Mouse (Mus musculus): ENCODE measurements around the gene Tspan17.
A peak's percentile ranks its signal among the peaks of the same experiment; 100 is the strongest.

The Tspan17 gene

GRCm38 (mm10) chr13:54788740-54789560 is at the start of gene Tspan17:
TSS of gene Tspan17 (plus strand) at chr13:54789377.
- peak; percentile 97 for DNase-seq

DNA sequence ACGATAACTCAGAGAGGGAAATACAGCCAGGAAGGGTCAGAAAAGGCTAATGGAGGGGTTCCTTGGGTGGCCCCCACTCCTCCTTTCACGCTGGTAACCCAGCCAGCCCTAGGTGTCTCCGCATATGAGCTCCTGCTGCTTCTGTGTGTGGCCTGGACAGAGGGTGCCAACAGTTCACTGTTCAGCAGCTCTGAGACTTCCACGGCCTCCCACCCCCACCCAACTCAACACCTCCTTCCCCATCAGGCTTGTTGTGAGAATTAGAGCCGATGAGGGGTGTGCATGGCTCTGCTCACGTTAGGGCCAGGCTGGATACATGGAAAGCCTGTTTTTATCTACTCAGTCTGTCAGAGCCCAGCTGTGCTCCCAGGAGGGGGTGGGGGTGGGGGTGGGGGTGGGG is 43.1 kb upstream of the Tspan17 start:
- DNase-seq: no peak

GRCm38 (mm10) chr13:54746896-54747295 is 42.3 kb upstream of the Tspan17 start:
- no peak for DNase-seq

- no peak for DNase-seq
Observed at GRCm38 (mm10) chr13:54748190-54748589, 41.0 kb upstream of the Tspan17 start.

DNA sequence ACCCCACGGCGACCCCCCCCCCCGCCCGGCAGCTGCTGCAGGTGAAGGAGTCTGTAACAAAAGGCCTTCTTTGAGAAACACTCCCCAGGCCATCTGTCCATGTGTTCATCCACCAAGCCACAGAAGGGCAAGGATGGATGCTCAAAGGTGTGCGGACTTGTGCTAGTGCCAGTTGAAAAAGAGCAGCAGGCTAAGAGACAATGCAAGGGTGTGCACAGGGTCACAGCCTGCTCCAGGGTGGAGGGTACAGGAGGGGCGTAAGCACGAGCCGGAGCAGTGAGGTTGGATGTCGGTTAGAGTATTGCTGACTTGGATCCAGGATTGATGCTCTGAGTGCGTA is 40.5 kb upstream of the Tspan17 start:
- no peak for DNase-seq

DNA sequence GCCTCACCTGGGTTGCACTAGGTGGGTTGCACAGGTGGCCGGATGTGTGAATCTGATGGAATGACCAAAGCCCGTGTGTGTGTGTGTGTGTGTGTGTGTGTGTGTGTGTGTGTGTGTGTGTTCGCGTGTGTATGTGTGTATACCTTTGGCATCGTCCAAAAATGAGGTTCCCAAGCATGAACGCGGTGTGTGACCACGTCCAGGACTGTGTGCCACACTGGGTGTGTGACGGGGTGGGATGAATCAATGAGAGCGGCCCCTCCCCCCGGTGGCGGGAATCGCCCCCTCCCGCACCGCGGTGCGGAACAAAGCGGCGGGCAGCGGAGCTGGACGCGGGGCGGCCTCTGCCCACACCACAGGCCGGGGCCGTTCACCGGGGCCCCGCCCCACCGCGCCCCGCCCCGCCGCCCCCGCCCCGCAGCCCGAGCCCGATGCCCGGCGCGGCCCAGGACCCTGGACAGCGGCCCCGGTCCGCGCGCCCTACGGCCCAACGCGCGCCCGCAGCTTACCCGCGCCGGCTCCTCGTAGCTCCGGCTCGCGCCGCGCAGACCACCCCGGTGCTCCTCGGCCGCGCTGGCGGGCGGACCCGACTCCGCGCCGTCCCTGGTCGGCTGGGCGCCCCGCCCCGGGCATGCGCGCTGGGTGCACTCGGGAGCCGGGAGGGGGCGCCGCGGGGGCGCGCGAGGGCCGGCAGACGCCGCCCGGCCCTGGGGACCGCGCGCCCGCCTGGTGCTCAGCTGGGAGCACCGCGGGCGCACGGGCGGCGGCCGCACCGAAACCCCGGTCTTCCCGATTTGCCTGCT is 39.9 kb upstream of the Tspan17 start:
- DNase-seq: peak; percentile 60

- DNase-seq: no peak
Observed at GRCm38 (mm10) chr13:54749864-54750411, 39.2 kb upstream of the Tspan17 start, which contains the start of gene Gprin1. TSS of gene Gprin1 (minus strand) at chr13:54749874.

DNA sequence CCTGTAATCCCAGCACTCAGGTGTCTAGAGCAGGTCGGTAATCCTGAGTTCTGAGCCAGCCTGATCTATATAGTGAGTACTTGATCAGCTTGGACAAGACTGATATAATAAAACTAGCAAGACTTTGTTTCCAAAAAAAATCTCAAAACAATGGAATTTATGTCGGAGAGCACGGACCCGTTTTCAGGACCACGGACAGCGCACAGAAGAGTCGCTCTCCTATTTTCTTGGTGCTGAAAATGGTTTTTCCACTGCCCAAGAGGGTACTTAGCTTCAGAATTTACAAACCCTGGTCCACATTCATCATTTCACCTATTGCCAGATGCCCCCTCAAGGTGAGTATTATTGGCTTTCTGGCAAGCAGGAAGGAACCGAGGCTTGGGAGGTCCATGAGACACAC is 38.5 kb upstream of the Tspan17 start:
- peak; percentile 39 for DNase-seq

DNA sequence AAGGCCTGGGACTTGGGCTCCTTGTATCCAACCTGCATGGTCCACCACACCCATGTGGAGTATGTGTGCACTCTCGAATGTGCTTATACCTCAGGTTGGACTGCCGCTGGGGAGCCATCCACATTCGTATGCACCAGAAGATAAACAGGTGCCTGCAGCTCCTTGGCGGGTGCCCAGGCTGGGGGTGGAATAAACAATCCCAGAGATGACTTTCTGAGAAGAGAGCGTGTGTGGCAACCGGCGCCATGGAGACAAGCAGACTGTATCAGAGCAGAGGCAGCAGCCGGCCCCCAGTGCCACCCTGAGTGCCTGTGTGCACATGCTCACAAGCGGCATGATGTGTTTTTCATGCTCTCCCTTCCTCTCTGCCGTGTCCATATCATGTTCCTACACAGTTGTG is 36.5 kb upstream of the Tspan17 start:
- DNase-seq: no peak

GRCm38 (mm10) chr13:54753733-54754132 is 35.4 kb upstream of the Tspan17 start:
- DNase-seq: no peak

- no peak for DNase-seq
Observed at GRCm38 (mm10) chr13:54754169-54755080, 34.8 kb upstream of the Tspan17 start.

GRCm38 (mm10) chr13:54755201-54755830 is 33.9 kb upstream of the Tspan17 start:
- no peak for DNase-seq

DNA sequence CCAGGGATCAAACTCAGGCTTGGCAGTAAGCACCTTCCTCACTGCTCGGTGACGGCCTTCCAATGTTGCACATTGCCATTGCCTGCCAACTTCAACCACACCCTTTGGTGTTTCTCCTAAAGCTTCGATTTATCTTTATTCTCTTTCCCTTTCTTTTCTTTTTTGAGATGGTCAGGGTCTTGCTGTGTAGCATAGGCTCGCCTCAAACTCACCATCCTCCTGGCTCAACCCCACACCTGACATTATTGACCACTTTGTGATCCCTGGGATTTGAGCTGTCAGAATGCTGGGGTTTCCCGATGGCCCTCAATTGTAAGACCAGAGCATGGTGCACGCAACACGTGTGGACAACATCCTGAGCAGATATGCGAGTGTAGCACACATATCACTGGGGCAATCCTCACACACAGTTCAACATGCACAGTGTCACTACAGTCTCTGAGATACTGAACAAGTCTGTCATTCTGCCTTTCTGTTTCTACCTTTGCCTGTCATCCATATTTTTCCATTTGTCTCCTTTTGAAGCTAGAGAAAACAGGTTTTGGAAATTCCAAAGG is 32.9 kb upstream of the Tspan17 start:
- no peak for DNase-seq

GRCm38 (mm10) chr13:54757093-54757830 is 31.9 kb upstream of the Tspan17 start:
- DNase-seq: no peak

GRCm38 (mm10) chr13:54758045-54758755 is 31.0 kb upstream of the Tspan17 start:
- DNase-seq: peak; percentile 87

- DNase-seq: no peak
Observed at GRCm38 (mm10) chr13:54758756-54759470, 30.3 kb upstream of the Tspan17 start.

DNA sequence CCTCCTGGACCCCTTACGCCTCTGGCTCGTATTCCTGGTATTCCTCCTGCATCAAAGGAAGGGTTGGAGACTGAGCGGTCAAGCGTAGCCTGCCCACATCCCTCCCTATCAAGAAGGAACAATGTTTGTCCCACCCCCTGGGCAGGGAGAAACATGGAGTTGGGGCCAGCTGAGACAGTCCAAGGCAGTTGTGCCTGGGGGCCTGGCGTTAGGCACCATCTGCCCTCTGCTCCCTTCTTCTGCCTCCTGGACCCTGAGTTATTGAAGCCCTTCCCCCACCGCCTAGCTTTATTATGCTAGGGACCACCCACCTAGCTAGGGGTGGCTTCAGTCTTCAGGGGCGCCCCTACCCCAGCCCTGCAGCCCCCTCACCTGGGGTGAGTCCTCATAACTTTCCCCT is 29.7 kb upstream of the Tspan17 start:
- no peak for DNase-seq

DNA sequence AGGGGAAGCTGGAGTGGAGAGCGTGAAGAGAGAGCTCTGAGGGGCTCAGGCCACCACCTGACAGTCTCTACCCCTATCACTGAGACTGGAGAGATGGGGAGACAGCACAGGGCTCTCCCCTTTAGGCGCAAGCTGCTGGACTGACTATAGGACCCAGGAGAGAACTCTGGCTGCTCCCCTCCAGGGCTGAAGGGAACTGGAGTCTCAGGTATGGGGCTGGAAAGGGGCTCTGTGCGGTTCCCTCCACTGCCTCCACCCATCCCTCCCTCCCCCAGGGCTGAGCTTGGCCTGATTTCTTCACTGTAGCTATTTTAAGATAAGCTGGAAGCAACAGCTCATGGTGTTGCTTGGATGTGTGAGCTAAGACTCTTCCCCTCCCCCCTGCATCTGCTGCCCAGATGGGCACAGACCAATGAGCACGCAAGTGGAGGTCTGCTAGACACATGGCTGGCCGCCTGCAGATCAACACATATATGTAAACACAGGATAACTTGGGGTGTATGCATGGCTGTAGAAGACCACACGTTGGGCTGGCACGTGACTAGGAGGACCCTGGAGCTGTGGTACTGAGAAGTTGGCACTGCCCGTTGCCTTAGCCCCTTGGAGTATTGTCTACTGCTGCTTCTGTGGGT is 28.9 kb upstream of the Tspan17 start:
- DNase-seq: no peak

DNA sequence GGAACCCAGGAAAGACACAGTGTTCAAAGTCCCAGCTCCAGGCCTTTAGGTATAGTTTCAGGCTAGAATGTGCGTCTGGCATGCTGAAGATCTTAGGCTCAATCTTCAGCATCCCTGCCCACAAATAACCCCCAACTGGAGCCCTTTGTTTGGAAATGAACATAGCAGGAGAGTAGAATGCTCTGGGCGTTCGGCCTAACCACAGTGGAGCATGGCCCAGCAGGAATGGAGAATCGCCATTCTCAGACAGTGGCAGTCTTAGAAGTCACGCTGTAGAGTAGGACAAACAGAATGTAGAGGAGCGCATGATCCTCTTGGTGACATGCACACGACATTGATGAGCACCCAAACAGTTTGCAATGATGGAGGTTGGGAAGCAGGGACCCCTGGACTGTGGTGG is 28.3 kb upstream of the Tspan17 start:
- DNase-seq: no peak

Data from kidney, postnatal 14 days (tissue).